Mouse (Mus musculus) cortical plate, adult 2 months (tissue): ENCODE results near the gene Esam.

Experiments
- CTCF ChIP-seq: fragments of 200-500 bp; IDR thresholded peaks from 2 replicates; pipeline ENCODE4 v1.5.1; 2011; ENCODE audit warnings: mild to moderate bottlenecking, control low read depth, low read length; ENCODE audit not compliant: insufficient read depth; ENCODE audit errors: extremely low read depth
- POLR2A ChIP-seq: fragments of 200-500 bp; IDR thresholded peaks from 2 replicates; pipeline ENCODE4 v1.6.1; 2011; ENCODE audit warnings: mild to moderate bottlenecking, low read length, control low read depth; ENCODE audit not compliant: insufficient read depth; ENCODE audit errors: extremely low read depth

GRCm38 (mm10) chr9:37572204-37572876 lies 44.5 kb downstream of the Esam start:
- TF ChIP-seq POLR2A (no peak), CTCF (no peak)
